In the genomic region with DNA sequence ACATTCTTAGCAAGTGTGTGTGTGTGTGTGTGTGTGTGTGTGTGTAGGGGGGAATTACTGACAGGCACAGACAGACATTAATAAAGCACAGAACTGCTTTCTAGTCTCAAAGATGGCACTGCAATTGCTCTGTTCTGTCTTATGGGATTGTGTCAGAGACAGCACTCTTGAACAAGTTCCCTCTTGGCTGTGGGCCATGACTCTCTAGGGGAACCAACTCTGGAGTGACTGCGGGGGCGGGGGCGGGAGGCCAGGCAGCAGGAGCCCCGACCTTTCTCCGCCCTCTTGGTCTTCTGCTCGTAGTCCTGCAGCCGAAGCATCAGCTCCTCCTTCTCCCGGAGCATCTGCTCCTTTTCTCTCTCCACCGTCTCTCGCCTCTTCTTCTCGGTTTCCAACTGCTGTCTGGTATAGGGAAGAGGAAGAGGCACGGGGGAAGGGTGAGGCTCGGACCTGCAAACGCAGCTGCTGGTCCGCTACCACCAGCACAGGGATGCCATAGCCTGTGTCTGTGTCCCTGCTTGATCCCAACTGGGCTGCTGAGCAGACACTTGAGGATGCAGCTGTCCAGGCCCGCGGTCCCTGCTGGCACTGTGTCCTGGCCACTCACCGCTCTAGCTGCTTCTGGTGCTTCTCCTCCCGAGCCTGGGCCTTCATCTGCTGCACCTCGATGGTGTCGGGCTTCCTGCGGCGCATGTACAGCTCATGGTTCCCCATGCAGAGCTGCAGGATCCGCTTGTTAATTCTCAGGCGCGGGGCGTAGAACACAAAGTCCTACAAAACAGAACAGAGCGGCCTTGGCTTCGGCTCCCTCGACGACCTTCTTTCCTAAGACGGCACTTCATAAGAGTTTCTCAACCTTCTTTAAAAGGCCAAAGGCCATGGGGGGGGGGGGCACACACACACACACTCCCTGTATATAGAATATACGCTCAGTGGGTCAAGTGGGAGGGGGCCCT, we compare ENCODE assay signal across 7 mouse cellular contexts. TPM values are rescaled to one million over a fixed set of nuclear protein-coding genes. Genes with fewer than 3 reads are reported as not detected.
DNase-seq lines count a peak whose midpoint lies in the region; ATAC-seq and TF ChIP-seq lines count a peak whose summit lies in the region.

No protein-coding gene starts in this region.

- no peak for TF ChIP-seq EP300 in lung, postnatal 0 days (IDR thresholded peaks at IDR 0.05)

- peaks cover 49% of the 10 kb centered on the region for H3K4me1 ChIP-seq in neural tube, embryonic 12.5 days
- peaks cover 20% of the 10 kb centered on the region for H3K4me1 ChIP-seq in intestine, embryonic 14.5 days (replicated peaks; ENCODE audit: control insufficient read depth, insufficient read depth, low read length)
- peaks cover 6% of the 10 kb centered on the region; the same call in 1 of the 2 replicates for H3K4me1 ChIP-seq in lung, postnatal 0 days (ENCODE audit: insufficient read depth, low read depth, low read length)

- no peaks in the 10 kb centered on the region for H3K27me3 ChIP-seq in neural tube, embryonic 12.5 days (replicated peaks)
- H3K27me3 ChIP-seq in intestine, embryonic 14.5 days (replicated peaks; ENCODE audit: control insufficient read depth, insufficient read depth, low read length) = no peaks in the 10 kb centered on the region
- no peaks in the 10 kb centered on the region for H3K27me3 ChIP-seq in lung, postnatal 0 days (replicated peaks; ENCODE audit: insufficient read depth, low read length)

- ATAC-seq in neural tube, embryonic 12.5 days (ENCODE audit: low FRiP score, low read depth) = no peak
- ATAC-seq in intestine, embryonic 14.5 days (replicated peaks; ENCODE audit: low FRiP score, low TSS enrichment, low read depth) = no peak; the same call in 1 of the 2 replicates
- ATAC-seq in lung, postnatal 0 days = peak; percentile 16

- no peak overlapping the region for H3K9ac ChIP-seq in neural tube, embryonic 12.5 days
- no peak overlapping the region for H3K9ac ChIP-seq in intestine, embryonic 14.5 days (ENCODE audit: low read length)
- H3K9ac ChIP-seq in lung, postnatal 0 days (replicated peaks; ENCODE audit: low read depth) = no peak overlapping the region

- no peak overlapping the region for H3K4me2 ChIP-seq in neural tube, embryonic 12.5 days (replicated peaks)
- H3K4me2 ChIP-seq in intestine, embryonic 14.5 days (ENCODE audit: low read length) = peak overlapping the region; percentile 13
- 0 out of 2 replicates have a peak overlapping the region, but pooled peaks have one; percentile 14 for H3K4me2 ChIP-seq in lung, postnatal 0 days (replicated peaks; ENCODE audit: low read depth, low read length)

- H3K27ac ChIP-seq in neural tube, embryonic 12.5 days = peak overlapping the region; percentile 26
- peak overlapping the region; percentile 51 for H3K27ac ChIP-seq in intestine, embryonic 14.5 days (ENCODE audit: low read depth)
- H3K27ac ChIP-seq in lung, postnatal 0 days (ENCODE audit: low read length) = peak overlapping the region; percentile 68

- WGBS in neural tube, embryonic 12.5 days = 73% methylated on average over 33 of the region's 33 CpGs
- 55% methylated on average over 33 of the region's 33 CpGs for WGBS in intestine, embryonic 14.5 days
- WGBS in lung, postnatal 0 days = 40% methylated on average over 33 of the region's 33 CpGs

- DNase-seq in neural tube, embryonic 10.5 days (ENCODE audit: extremely low spot score, low spot score) = no peak
- DNase-seq in brain, embryonic 14.5 days (ENCODE audit: low read depth) = peak; percentile 63
- DNase-seq in gastrocnemius, postnatal 14 days = peak; percentile 80
- peak; percentile 53 for DNase-seq in intestine, embryonic 14.5 days (ENCODE audit: low spot score)
- DNase-seq in lung, postnatal 0 days (ENCODE audit: low spot score) = peak; percentile 87
- no peak for DNase-seq in natural killer cell, adult 2 months (ENCODE audit: low spot score in 2 of 2)

- no peak overlapping the region for H3K4me3 ChIP-seq in neural tube, embryonic 12.5 days
- H3K4me3 ChIP-seq in intestine, embryonic 14.5 days (ENCODE audit: low read depth, low read length) = no peak overlapping the region
- no peak overlapping the region for H3K4me3 ChIP-seq in lung, postnatal 0 days (ENCODE audit: low read depth, low read length)

- H3K36me3 ChIP-seq in neural tube, embryonic 12.5 days = peaks cover 45% of the 10 kb centered on the region
- peaks cover 47% of the 10 kb centered on the region for H3K36me3 ChIP-seq in intestine, embryonic 14.5 days (ENCODE audit: control insufficient read depth, insufficient read depth, low read length)
- peaks cover 23% of the 10 kb centered on the region for H3K36me3 ChIP-seq in lung, postnatal 0 days (ENCODE audit: insufficient read depth, low read length)

- intact Hi-C loops in gastrocnemius, postnatal 14 days (cut with DNase I; ENCODE audit: low total_unique reads) = no loop called here

- H3K9me3 ChIP-seq in neural tube, embryonic 12.5 days = no peaks in the 10 kb centered on the region
- H3K9me3 ChIP-seq in intestine, embryonic 14.5 days (ENCODE audit: control insufficient read depth, low read length) = no peaks in the 10 kb centered on the region
- no peaks in the 10 kb centered on the region for H3K9me3 ChIP-seq in lung, postnatal 0 days (ENCODE audit: low read length)

- TF ChIP-seq POLR2A in brain, embryonic 14.5 days (IDR thresholded peaks at IDR 0.05; ENCODE audit: borderline replicate concordance, extremely low read depth, insufficient read depth, insufficient read length, poor library complexity, severe bottlenecking) = no peak

- TF ChIP-seq CTCF in brain, embryonic 14.5 days (IDR thresholded peaks at IDR 0.05; ENCODE audit: borderline replicate concordance, extremely low read depth, insufficient read depth, insufficient read length) = no peak
- TF ChIP-seq CTCF in lung, postnatal 0 days (IDR thresholded peaks at IDR 0.05) = no peak

RNA-seq across cellular contexts. Expression of gene Ezr, which starts 40.2 kb away (rescaled TPM):
- polyA plus RNA-seq in neural tube, embryonic 12.5 days (2016; fragmentation: Nextera tagmentation; extraction: Ambion mirVana) = 67.1 and 87.8 TPM in 2 replicates
- polyA plus RNA-seq in brain, embryonic 14.5 days (2012; rRNA removed) = 42.8 and 44.5 TPM in 2 replicates
- total RNA-seq in gastrocnemius, postnatal 14 days (2021) = 10 to 100 TPM; 10.3 to 16.5 TPM
- 159 and 176 TPM in 2 replicates for polyA plus RNA-seq in intestine, embryonic 14.5 days (2014; fragmentation: Nextera tagmentation; extraction: Ambion mirVana)
- polyA plus RNA-seq in lung, postnatal 0 days (2015; fragmentation: Nextera tagmentation; extraction: Ambion mirVana) = 275 and 288 TPM in 2 replicates

Comparison
In these comparisons a context has a peak if more than half of its experiments do, and no peak if none do; other contexts are left out.
1. DNase-seq: peak in brain, embryonic 14.5 days (single experiment), gastrocnemius, postnatal 14 days (single experiment), intestine, embryonic 14.5 days (single experiment) and lung, postnatal 0 days (single experiment); none in neural tube, embryonic 10.5 days (single experiment) and natural killer cell, adult 2 months (0 of 2).
2. Peak in every context shown above with its lines, with median percentiles within 50 percentile points of each other: H3K27ac ChIP-seq.